Mouse (Mus musculus): ENCODE measurements at regions not wholly inside any gene's neighbourhood (a gene's known extent, or its start where the extent isn't known, plus 50 kb on each side); places are given as distances from the start of the nearest gene placed in this dataset.

- Histone ChIP-seq H3K27me3 (replicated peaks; ENCODE audit: insufficient read depth, low read length) (no peaks in the 10 kb centered on the region), H3K9ac (replicated peaks; ENCODE audit: low read depth) (no peak overlapping the region), H3K4me2 (replicated peaks; ENCODE audit: low read depth, low read length) (no peak overlapping the region), H3K9me3 (ENCODE audit: low read length) (no peaks in the 10 kb centered on the region), H3K27ac (ENCODE audit: low read length) (no peak overlapping the region), H3K4me3 (ENCODE audit: low read depth, low read length) (no peak overlapping the region), H3K36me3 (ENCODE audit: insufficient read depth, low read length) (no peaks in the 10 kb centered on the region), H3K4me1 (ENCODE audit: insufficient read depth, low read depth, low read length) (no peaks in the 10 kb centered on the region)
- TF ChIP-seq CTCF (IDR thresholded peaks at IDR 0.05) (no peak), EP300 (IDR thresholded peaks at IDR 0.05) (no peak)
- no peak for DNase-seq (ENCODE audit: low spot score)
- 61% methylated on average over 2 of the region's 2 CpGs for WGBS
- ATAC-seq: no peak
Observed at GRCm38 (mm10) chr13:84751576-84752490, 437.4 kb upstream of the Ccnh start.

GRCm38 (mm10) chr13:84752491-84752820, 436.8 kb upstream of the Ccnh start:
- WGBS: 73% methylated on average over 4 of the region's 4 CpGs
- Histone ChIP-seq H3K4me1 (ENCODE audit: insufficient read depth, low read depth, low read length) (no peaks in the 10 kb centered on the region), H3K9me3 (ENCODE audit: low read length) (no peaks in the 10 kb centered on the region), H3K9ac (replicated peaks; ENCODE audit: low read depth) (no peak overlapping the region), H3K4me3 (ENCODE audit: low read depth, low read length) (no peak overlapping the region), H3K27me3 (replicated peaks; ENCODE audit: insufficient read depth, low read length) (no peaks in the 10 kb centered on the region), H3K4me2 (replicated peaks; ENCODE audit: low read depth, low read length) (no peak overlapping the region), H3K36me3 (ENCODE audit: insufficient read depth, low read length) (no peaks in the 10 kb centered on the region), H3K27ac (ENCODE audit: low read length) (no peak overlapping the region)
- no peak for DNase-seq (ENCODE audit: low spot score)
- TF ChIP-seq CTCF (IDR thresholded peaks at IDR 0.05): no peak
- TF ChIP-seq EP300 (IDR thresholded peaks at IDR 0.05): no peak
- no peak for ATAC-seq

- no peak overlapping the region for H3K4me3 ChIP-seq (ENCODE audit: low read depth, low read length)
- H3K9me3 ChIP-seq (ENCODE audit: low read length): no peaks in the 10 kb centered on the region
- DNase-seq (ENCODE audit: low spot score): no peak
- TF ChIP-seq EP300 (IDR thresholded peaks at IDR 0.05) (no peak), CTCF (IDR thresholded peaks at IDR 0.05) (no peak)
- no peak overlapping the region for H3K4me2 ChIP-seq (replicated peaks; ENCODE audit: low read depth, low read length)
- H3K4me1 ChIP-seq (ENCODE audit: insufficient read depth, low read depth, low read length): no peaks in the 10 kb centered on the region
- no peak overlapping the region for H3K27ac ChIP-seq (ENCODE audit: low read length)
- ATAC-seq: no peak
- H3K27me3 ChIP-seq (replicated peaks; ENCODE audit: insufficient read depth, low read length): no peaks in the 10 kb centered on the region
- WGBS: 76% methylated on average over 4 of the region's 4 CpGs
- no peak overlapping the region for H3K9ac ChIP-seq (replicated peaks; ENCODE audit: low read depth)
- H3K36me3 ChIP-seq (ENCODE audit: insufficient read depth, low read length): no peaks in the 10 kb centered on the region
Observed at GRCm38 (mm10) chr13:84753751-84754500, 435.3 kb upstream of the Ccnh start.

- no peak for ATAC-seq
- TF ChIP-seq CTCF (IDR thresholded peaks at IDR 0.05) (no peak), EP300 (IDR thresholded peaks at IDR 0.05) (no peak)
Observed at GRCm38 (mm10) chr13:84754821-84755725, 434.1 kb upstream of the Ccnh start.

GRCm38 (mm10) chr13:84756796-84757335, 432.3 kb upstream of the Ccnh start:
- WGBS: 86% methylated on average over 6 of the region's 6 CpGs
- Histone ChIP-seq H3K9ac (replicated peaks; ENCODE audit: low read depth) (no peak overlapping the region), H3K9me3 (ENCODE audit: low read length) (no peaks in the 10 kb centered on the region), H3K4me3 (ENCODE audit: low read depth, low read length) (no peak overlapping the region), H3K27me3 (replicated peaks; ENCODE audit: insufficient read depth, low read length) (no peaks in the 10 kb centered on the region), H3K27ac (ENCODE audit: low read length) (no peak overlapping the region), H3K4me2 (replicated peaks; ENCODE audit: low read depth, low read length) (no peak overlapping the region), H3K36me3 (ENCODE audit: insufficient read depth, low read length) (no peaks in the 10 kb centered on the region), H3K4me1 (ENCODE audit: insufficient read depth, low read depth, low read length) (no peaks in the 10 kb centered on the region)
- DNase-seq (ENCODE audit: low spot score) (no peak), ATAC-seq (no peak)
- TF ChIP-seq CTCF (IDR thresholded peaks at IDR 0.05) (no peak), EP300 (IDR thresholded peaks at IDR 0.05) (no peak)

More at GRCm38 (mm10) chr13:84754821-84755725, 434.1 kb upstream of the Ccnh start:
- no peak overlapping the region for H3K27ac ChIP-seq (ENCODE audit: low read length)
- no peak overlapping the region for H3K4me2 ChIP-seq (replicated peaks; ENCODE audit: low read depth, low read length)
- H3K27me3 ChIP-seq (replicated peaks; ENCODE audit: insufficient read depth, low read length): no peaks in the 10 kb centered on the region
- no peak for DNase-seq (ENCODE audit: low spot score)
- no peak overlapping the region for H3K9ac ChIP-seq (replicated peaks; ENCODE audit: low read depth)
- no peaks in the 10 kb centered on the region for H3K4me1 ChIP-seq (ENCODE audit: insufficient read depth, low read depth, low read length)
- no peaks in the 10 kb centered on the region for H3K36me3 ChIP-seq (ENCODE audit: insufficient read depth, low read length)
- WGBS: 90% methylated on average over 8 of the region's 8 CpGs
- H3K4me3 ChIP-seq (ENCODE audit: low read depth, low read length): no peak overlapping the region
- H3K9me3 ChIP-seq (ENCODE audit: low read length): no peaks in the 10 kb centered on the region
